Mouse (Mus musculus) left cerebral cortex, adult 9 months (tissue): Measurements from ENCODE around the gene Il4.

Source experiments
- DNase-seq, 2 experiments: peaks; one replicate each; pipeline ENCODE4 v3.0.0; 2022; ENCODE audit warnings: low spot score in 2 of 2

The Il4 gene

GRCm38 (mm10) chr11:53618619-53619198 is at the start of gene Il4:
Il4 (minus strand) TSS chr11:53618669.
- no peak for DNase-seq

- DNase-seq, result no peak
Measured at GRCm38 (mm10) chr11:53664091-53664490, 45.6 kb upstream of the Il4 start.

DNA sequence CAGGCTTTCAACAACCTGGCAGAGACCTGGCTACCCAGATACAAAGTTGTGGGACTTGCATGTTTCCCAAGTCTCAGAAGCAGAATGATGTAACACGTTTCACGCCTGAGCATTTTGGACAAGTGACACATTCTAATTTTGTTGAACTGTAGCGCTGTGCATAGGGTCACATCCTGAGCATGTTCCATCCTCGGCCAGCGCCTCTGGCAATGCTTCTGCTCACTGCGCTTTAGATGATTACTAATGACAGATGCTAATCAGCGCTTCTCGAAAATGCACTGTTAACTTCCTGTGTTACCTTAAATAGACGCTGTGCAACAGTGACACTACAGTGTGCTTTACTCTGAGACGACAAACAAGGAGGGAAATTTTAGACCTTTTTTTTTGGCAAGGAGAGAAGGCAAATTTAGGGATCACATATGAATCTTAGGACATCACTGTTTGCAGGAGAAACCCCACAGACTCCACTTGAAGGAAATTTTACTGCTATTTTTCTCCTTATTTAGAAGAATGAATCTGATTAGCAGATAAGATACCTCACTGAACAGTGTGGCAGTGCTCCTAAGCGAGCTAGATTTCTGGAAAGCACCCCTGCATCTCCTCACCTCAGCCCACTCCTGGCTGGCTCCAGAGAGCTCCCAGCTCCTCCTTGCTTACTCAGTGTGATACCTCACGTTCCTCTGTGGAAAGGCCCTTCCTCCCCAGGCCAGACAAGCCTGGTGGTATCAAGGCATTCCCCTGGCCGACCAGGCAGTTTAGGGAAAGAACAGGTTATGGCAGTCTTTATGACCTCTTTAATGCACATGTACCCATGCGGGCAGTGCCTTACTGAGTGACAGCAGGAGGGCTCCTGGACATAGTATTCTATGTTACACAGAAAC is 44.6 kb upstream of the Il4 start:
- DNase-seq, result peak; percentile 32 to 69

- no peak for DNase-seq
Measured at GRCm38 (mm10) chr11:53657828-53658227, 39.4 kb upstream of the Il4 start.

GRCm38 (mm10) chr11:53657381-53657780 is 38.9 kb upstream of the Il4 start:
- DNase-seq, result no peak

DNA sequence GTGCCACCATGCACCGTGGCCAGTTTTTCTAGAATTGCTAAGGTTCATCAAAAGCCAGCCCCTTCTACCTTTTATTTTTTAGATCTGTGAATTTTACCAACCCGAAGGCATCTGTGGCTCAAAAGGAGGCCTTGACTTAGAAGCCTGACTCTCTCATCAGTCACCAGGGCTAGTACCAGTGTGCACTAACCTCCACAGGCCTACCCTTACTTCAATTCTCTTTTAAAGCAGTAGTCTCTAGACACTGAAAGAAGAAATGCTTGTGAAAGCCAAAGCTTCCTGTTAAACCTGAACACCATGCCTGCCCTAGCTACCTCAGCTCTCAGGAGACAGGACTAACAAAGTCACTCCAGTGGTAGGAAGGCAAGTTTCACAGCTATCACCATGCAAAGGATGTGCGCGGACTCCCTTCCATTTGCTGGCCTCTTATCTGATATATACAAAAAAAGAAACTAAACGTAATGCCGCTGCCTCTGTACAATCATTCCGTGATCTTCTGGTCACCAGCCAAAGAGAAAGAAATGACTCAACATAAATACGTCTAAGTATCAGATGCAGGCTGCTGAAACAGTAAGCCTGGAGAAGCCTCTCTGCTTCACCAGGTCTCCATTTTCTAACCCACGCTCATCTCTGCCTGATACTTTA is 38.2 kb upstream of the Il4 start:
- DNase-seq, result no peak

GRCm38 (mm10) chr11:53655043-53655442 is 36.6 kb upstream of the Il4 start:
- no peak for DNase-seq

GRCm38 (mm10) chr11:53652427-53652826 is 34.0 kb upstream of the Il4 start:
- DNase-seq, result no peak

DNA sequence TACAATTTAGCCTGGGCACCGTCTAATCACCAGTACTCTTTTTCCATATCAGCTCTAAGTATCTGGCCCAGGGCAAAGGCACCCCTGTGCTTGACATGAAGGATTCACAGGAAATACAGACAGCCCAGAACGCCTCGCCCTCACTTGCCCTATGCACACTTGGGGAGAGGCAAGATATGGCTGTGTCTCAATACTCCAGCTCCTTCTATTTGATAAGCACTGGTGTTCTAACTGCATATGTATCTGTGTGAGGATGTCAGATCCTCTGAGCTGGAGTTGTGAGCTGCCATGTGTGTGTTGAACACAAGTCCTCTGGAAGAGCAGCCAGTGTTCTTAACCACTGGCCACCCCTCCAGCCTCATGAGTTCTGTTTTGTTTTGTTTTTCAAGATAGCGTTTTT is 33.0 kb upstream of the Il4 start:
- no peak for DNase-seq

DNA sequence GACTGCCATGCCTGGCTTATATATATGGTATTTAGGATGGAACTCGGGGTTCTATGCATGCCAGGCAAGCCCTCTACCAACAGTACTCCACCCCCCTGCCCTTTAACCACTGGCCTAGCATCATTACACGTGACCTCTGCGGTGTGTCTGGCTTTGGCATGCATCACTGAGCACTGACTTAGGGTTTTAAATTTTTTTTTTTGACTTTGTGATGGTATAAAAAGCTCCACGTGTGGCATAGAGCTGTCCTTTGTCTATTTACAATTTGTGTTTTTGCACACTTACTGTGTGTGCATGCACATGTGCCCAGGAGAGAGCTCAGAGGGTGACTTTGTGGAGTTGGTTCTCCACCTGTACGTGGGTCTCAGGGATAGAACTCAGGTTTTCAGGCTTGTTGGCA is 25.5 kb upstream of the Il4 start:
- no peak for DNase-seq

GRCm38 (mm10) chr11:53642744-53643279 is 24.3 kb upstream of the Il4 start:
- no peak for DNase-seq

GRCm38 (mm10) chr11:53637803-53638260 is 19.4 kb upstream of the Il4 start:
- no peak for DNase-seq

- no peak for DNase-seq
Measured at GRCm38 (mm10) chr11:53637046-53637802, 18.8 kb upstream of the Il4 start.

DNA sequence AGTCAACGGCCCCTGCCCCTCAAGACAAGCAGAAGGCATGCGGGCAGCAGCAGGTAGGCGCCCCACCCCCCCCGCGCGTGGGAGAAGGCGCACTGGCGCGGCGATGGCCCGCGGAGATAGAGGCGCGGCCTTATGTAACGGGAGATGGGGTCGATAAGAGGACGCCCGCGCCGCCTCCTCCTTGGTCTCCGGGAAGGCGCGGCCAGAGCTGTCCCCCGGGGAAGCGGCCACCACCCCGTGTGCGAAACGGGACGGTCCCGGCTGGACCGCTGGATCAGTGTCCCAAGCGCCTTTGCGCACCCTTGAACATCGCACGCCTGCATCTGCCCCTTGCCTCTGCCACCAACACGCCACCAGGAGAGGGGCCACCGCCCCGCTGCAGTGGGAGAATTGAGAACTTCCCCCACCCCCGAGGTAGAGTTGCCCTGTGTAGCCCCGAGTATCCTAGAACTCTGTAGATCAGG is 17.7 kb upstream of the Il4 start:
- DNase-seq, result peak in 1 of 2 experiments; percentile 18

DNA sequence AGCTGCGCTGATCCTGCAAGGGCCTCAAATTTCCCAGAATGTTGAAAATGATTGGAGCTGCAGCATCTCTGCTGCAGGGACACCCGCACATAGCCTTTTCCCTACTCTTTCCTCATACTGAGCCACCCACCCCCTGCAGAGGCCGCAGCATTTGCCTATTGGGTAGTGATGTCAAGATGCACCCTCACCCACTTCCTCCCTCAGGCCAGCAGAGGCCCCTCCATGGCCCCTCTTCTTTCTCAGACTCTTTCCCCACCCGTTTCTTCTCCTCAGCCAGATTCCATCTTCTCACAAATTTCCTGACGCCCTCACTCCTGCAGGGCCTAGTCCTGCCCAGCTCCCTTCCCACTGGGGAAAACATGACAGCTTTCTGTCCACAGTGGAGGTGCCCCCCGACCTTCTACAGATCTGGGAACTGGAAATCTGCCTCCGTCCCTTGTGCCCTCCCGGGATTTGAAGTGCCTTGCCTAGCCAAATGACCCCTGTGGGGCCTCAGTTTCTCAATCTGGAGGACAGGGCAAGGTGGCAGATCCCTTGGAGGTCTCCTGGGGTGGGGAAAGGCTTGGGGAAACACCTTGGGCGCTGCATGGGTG is 17.2 kb upstream of the Il4 start:
- DNase-seq, result no peak

GRCm38 (mm10) chr11:53634556-53634955 is 16.1 kb upstream of the Il4 start, which contains the start of gene Il13:
Il13 (minus strand) TSS chr11:53634702.
- DNase-seq, result no peak

DNA sequence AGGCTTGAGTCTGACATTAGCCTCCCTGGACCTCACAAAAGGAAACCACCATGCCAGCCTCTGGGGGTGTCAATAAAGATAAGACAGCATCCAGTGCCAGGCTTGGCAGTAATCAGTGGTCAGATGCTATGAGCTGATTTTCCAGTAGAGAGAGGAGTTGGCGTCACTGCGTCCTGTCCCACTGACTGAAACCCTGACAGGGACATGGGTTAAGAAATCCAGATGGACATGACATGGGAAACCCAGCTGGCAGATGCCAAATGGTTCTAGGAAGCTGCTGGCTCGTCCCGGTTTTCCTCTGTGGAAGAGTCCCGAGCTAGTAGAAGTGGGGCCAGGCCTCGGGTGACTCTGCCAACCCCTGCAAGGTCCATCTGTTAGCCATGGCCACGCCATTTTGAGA is 15.2 kb upstream of the Il4 start:
- no peak for DNase-seq

DNA sequence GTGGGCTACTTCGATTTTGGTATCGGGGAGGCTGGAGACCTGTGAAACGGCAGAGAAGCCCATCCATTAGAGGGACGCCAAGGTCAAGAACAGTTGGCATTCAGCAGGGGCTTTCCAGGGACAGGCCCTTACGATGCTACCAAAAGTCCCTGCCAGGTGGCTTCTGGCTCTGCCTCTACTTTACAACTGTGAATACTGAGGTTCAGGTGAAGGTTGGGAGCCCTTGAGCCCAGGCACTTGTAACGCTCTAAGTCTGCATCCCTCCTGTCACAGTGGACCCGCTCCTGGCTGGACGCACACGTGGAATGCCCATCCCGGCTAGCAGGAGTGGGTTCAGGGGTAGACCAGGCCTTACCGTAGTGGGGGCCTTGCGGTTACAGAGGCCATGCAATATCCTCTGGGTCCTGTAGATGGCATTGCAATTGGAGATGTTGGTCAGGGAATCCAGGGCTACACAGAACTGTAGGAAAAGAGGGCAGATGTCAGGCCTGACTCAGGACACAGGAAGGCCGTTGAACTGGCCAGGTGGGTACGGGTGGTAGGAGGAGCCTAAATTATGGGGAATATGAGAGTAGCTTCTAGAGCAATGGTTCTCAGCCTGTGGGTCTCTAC is 13.8 kb upstream of the Il4 start:
- DNase-seq, result no peak

- DNase-seq, result peak; percentile 11 to 87
Measured at GRCm38 (mm10) chr11:53627859-53628258, 9.4 kb upstream of the Il4 start.

DNA sequence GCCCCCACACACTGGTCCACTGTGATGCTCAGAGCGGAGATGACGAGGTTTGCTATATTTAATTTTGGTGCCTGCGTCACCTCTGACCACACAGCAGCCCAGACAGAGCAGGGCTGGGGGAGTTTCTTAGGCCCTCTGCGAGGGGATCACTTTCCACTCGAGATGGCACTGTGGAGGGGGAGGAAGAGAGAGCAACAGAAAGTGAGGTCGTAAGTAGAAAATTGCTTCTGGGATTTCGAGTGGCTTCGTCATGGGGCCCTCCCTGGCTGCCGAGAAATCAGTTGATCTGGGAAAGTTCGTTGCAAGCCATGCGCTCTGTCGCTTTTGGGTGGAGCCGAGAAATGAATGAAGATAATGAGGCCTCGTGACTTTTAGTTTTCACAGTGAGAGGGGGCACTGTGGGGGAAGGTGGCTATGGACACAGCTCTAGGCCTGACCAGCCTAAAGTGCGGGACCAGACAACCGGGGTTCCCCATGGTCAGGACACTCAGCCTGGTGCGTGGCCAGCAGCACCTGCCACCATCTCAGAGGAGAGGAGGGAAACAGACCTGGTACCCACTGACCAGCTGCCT is 8.4 kb upstream of the Il4 start:
- no peak for DNase-seq
